In genomic region chr11:17733075-17733474, GRCm38 (mm10) we compare ENCODE assay signal across 18 mouse cellular contexts.
DNase-seq lines count a peak whose midpoint lies in the region; TF ChIP-seq lines count a peak whose summit lies in the region.
"Had no signal": no experiment of that assay in that cellular context is flagged by ENCODE, and none has a peak within 500 bp of the region (broad histone marks: within the 10 kb centered on the region; RNA-seq: fewer than 3 reads in every experiment).

No protein-coding gene starts in this region.

- H3K36me3 ChIP-seq in CH12.LX (replicated peaks in 1 of 2; ENCODE audit: control insufficient read depth in 1 of 2, insufficient read depth in 1 of 2, low read length in 1 of 2), result no peaks in the 10 kb centered on the region
- no peaks in the 10 kb centered on the region for H3K36me3 ChIP-seq in thymus, adult 2 months (ENCODE audit: control insufficient read depth, insufficient read depth, low read length)
- H3K36me3 ChIP-seq: G1E had no signal

- no peak for TF ChIP-seq CTCF in CH12.LX (conservative IDR thresholded peaks at IDR 0.05 in 1 of 2, IDR thresholded peaks at IDR 0.05 in 1 of 2; ENCODE audit: low read depth in 2 of 2, low read length in 2 of 2)
- TF ChIP-seq CTCF in thymus, adult 2 months (IDR thresholded peaks at IDR 0.05; ENCODE audit: borderline replicate concordance, control insufficient read depth, extremely low read depth, insufficient read depth, low read length, poor library complexity), result no peak

- peak; percentile 96 for TF ChIP-seq EP300 in CH12.LX (IDR thresholded peaks at IDR 0.05; ENCODE audit: low read length)

- H3K27ac ChIP-seq in CH12.LX (ENCODE audit: insufficient read depth, low read depth), result no peak overlapping the region
- H3K27ac ChIP-seq in thymus, adult 2 months (ENCODE audit: control insufficient read depth, insufficient read depth, low read length), result no peak overlapping the region

- in situ Hi-C loops in CH12.LX (cut with MboI; ENCODE audit: low pct_ligation_motif_present, low pct_unique_long_range_greater_than_20kb, low sequenced_read_pairs), result no loop called here

- peaks cover 0 to 50% of the 10 kb centered on the region in 2 experiments; a peak in 2 of 4 replicates for H3K4me1 ChIP-seq in CH12.LX (ENCODE audit: control insufficient read depth in 1 of 2, insufficient read depth in 2 of 2)
- H3K4me1 ChIP-seq in thymus, adult 2 months (replicated peaks; ENCODE audit: control insufficient read depth, insufficient read depth, low read length), result no peaks in the 10 kb centered on the region

- H3K9ac ChIP-seq in CH12.LX (ENCODE audit: insufficient read depth, low read depth), result no peak overlapping the region

- no peaks in the 10 kb centered on the region for H3K79me2 ChIP-seq in CH12.LX (replicated peaks; ENCODE audit: control insufficient read depth, extremely low read depth, insufficient read depth, poor library complexity, severe bottlenecking)

- H3K4me3 ChIP-seq in CH12.LX (replicated peaks in 1 of 3; ENCODE audit: low read depth in 2 of 3, low read length in 2 of 3, poor library complexity in 1 of 3), result no peak overlapping the region
- no peak overlapping the region for H3K4me3 ChIP-seq in thymus, adult 2 months (ENCODE audit: control insufficient read depth, insufficient read depth, low read length)

- WGBS in thymus, adult 2 months, result 83% methylated on average over 4 of the region's 4 CpGs

- no peaks in the 10 kb centered on the region for H3K27me3 ChIP-seq in CH12.LX (replicated peaks)
- no peaks in the 10 kb centered on the region for H3K27me3 ChIP-seq in thymus, adult 2 months (ENCODE audit: control insufficient read depth, insufficient read depth, low read length)
- H3K27me3 ChIP-seq: Patski had no signal

- dilution Hi-C loops in CH12.LX (cut with MboI; ENCODE audit: extremely low pct_ligation_motif_present, extremely low pct_unique_long_range_greater_than_20kb, low sequenced_read_pairs), result no loop called here

- TF ChIP-seq RAD21 in CH12.LX (IDR thresholded peaks at IDR 0.05; ENCODE audit: low read depth, low read length), result no peak; the same call in 1 of the 2 replicates

- DNase-seq in A20 (ENCODE audit: low read depth, low spot score) (peak; percentile 6), CH12.LX (ENCODE audit: extremely low read depth) (peak; percentile 70)
- no peak for DNase-seq in cerebellum, postnatal 4 days (ENCODE audit: low spot score in 2 of 2)
- no peak for DNase-seq in thymus, adult 2 months
- DNase-seq: adrenal gland, adult 2 months; adrenal gland, adult 8-10 months; adrenal gland, postnatal 10 days; adrenal gland, postnatal 14 days; adrenal gland, postnatal 25 days; adrenal gland, postnatal 36 days; B cell, adult 2 months; cerebellum, adult 11 months; cerebellum, adult 11-12 months; cerebellum, adult 18-20 months; cerebellum, adult 2 months; cerebellum, adult 8-10 months had no signal

- TF ChIP-seq POLR2A in CH12.LX (IDR thresholded peaks at IDR 0.05; ENCODE audit: low read depth, low read length), result no peak
- no peak for TF ChIP-seq POLR2A in thymus, adult 2 months (IDR thresholded peaks at IDR 0.05; ENCODE audit: control insufficient read depth, extremely low read depth, insufficient read depth, low read length, poor library complexity)

- 0 out of 2 replicates have a peak overlapping the region, but pooled peaks have one; percentile 50 for H3K4me2 ChIP-seq in CH12.LX (ENCODE audit: insufficient read depth, low read depth, poor library complexity, severe bottlenecking)

- peaks cover 2% of the 10 kb centered on the region for H3K9me3 ChIP-seq in CH12.LX (replicated peaks; ENCODE audit: low read length)
- H3K9me3 ChIP-seq: G1E had no signal

TF ChIP-seq in CH12.LX, 34 proteins besides CTCF, POLR2A, EP300 and RAD21:
- TF ChIP-seq HCFC1 (IDR thresholded peaks at IDR 0.05; ENCODE audit: low read depth, low read length) (no peak), MEF2A (IDR thresholded peaks at IDR 0.05; ENCODE audit: borderline replicate concordance, low read depth, low read length) (peak; percentile 81), SIN3A (IDR thresholded peaks at IDR 0.05; ENCODE audit: low read length) (peak; percentile 32; the same call in 1 of the 2 replicates), NELFE (IDR thresholded peaks at IDR 0.05; ENCODE audit: low read depth, low read length) (no peak), ETS1 (conservative IDR thresholded peaks at IDR 0.05; ENCODE audit: low read depth, low read length) (peak; percentile 61), JUN (IDR thresholded peaks at IDR 0.05; ENCODE audit: insufficient read depth, low read depth, low read length) (peak; percentile 30), MXI1 (IDR thresholded peaks at IDR 0.05; ENCODE audit: low read depth, low read length) (no peak), USF2 (conservative IDR thresholded peaks at IDR 0.05; ENCODE audit: low read depth, low read length) (no peak), POLR2AphosphoS2 (IDR thresholded peaks at IDR 0.05; ENCODE audit: low read depth, low read length) (no peak), RCOR1 (conservative IDR thresholded peaks at IDR 0.05; ENCODE audit: low read depth, low read length) (no peak), GABPA (IDR thresholded peaks at IDR 0.05; ENCODE audit: insufficient replicate concordance, low read depth, low read length) (no peak), ZMIZ1 (IDR thresholded peaks at IDR 0.05; ENCODE audit: low read depth, low read length) (no peak), TCF12 (IDR thresholded peaks at IDR 0.05; ENCODE audit: low read depth, low read length) (peak; percentile 73), MAFK (IDR thresholded peaks at IDR 0.05; ENCODE audit: insufficient replicate concordance, low read length) (peak; percentile 63), MAX (IDR thresholded peaks at IDR 0.05; ENCODE audit: low read length) (no peak), USF1 (IDR thresholded peaks at IDR 0.05; ENCODE audit: low read depth, low read length) (no peak), JUND (conservative IDR thresholded peaks at IDR 0.05; ENCODE audit: low read depth, low read length) (0 out of 2 replicates have a peak, but pooled peaks have one; percentile 52), UBTF (IDR thresholded peaks at IDR 0.05; ENCODE audit: low read depth, low read length) (no peak), E2F4 (IDR thresholded peaks at IDR 0.05; ENCODE audit: insufficient replicate concordance, low read depth, low read length) (no peak), MAZ (IDR thresholded peaks at IDR 0.05; ENCODE audit: low read depth, low read length) (no peak), MYC (IDR thresholded peaks at IDR 0.05; ENCODE audit: low read depth, low read length) (no peak), IRF4 (IDR thresholded peaks at IDR 0.05; ENCODE audit: low read depth, low read length) (peak; percentile 95), ZKSCAN1 (IDR thresholded peaks at IDR 0.05; ENCODE audit: borderline replicate concordance, low read depth, low read length) (no peak), PAX5 (IDR thresholded peaks at IDR 0.05; ENCODE audit: low read length) (no peak), TBP (conservative IDR thresholded peaks at IDR 0.05; ENCODE audit: low read depth, low read length) (no peak), CHD2 (IDR thresholded peaks at IDR 0.05; ENCODE audit: low read length) (no peak), BHLHE40 (IDR thresholded peaks at IDR 0.05; ENCODE audit: low read depth, low read length) (peak; percentile 53), ZNF384 (IDR thresholded peaks at IDR 0.05; ENCODE audit: low read depth, low read length) (no peak), SMC3 (IDR thresholded peaks at IDR 0.05; ENCODE audit: low read depth, low read length) (no peak)

Comparison
In these comparisons a context has a peak if more than half of its experiments do, and no peak if none do; other contexts are left out.
1. DNase-seq: peak in A20 (single experiment) and CH12.LX (single experiment); none in cerebellum, postnatal 4 days (0 of 2) and thymus, adult 2 months (single experiment).